Mouse (Mus musculus) small intestine, adult 2 months (tissue): ENCODE data around the gene Nnmt.

Experiments used
- CTCF ChIP-seq: fragments of 200-500 bp; IDR thresholded peaks from 2 replicates; pipeline ENCODE4 v1.5.1; 2012; ENCODE audit warnings: low read depth, mild to moderate bottlenecking, control low read depth, inconsistent platforms, low read length, moderate library complexity, mixed read lengths; ENCODE audit not compliant: insufficient replicate concordance, insufficient read length; ENCODE audit errors: extremely low read depth
- POLR2A ChIP-seq: fragments of 200-500 bp; IDR thresholded peaks from 2 replicates; pipeline ENCODE4 v1.6.1; 2012; ENCODE audit warnings: low read depth, mild to moderate bottlenecking, control low read depth, inconsistent platforms, low read length, moderate library complexity

GRCm38 (mm10) chr9:48638176-48638803 lies 33.3 kb upstream of the Nnmt start:
- TF ChIP-seq CTCF (no peak), POLR2A (no peak)
